Mouse (Mus musculus): ENCODE results near the gene Eif2s2. TPM values are rescaled to one million over a fixed set of nuclear protein-coding genes. Genes with fewer than 3 reads are reported as not detected.
"Not testable (repeated sequence)": the region's sequence is repeated elsewhere in the genome, so short reads cannot be mapped to it uniquely, and the experiment has no call there.

The Eif2s2 gene
- 14.7 and 21.1 TPM in 2 replicates for polyA plus RNA-seq (2012; rRNA removed)

- WGBS: under 1% methylated on average over 75 of the region's 75 CpGs
- DNase-seq (ENCODE audit: low read depth, low spot score): peak; percentile 97
Measured at GRCm38 (mm10) chr2:154892201-154893044, at the start of gene Eif2s2. Gene Eif2s2 (minus strand): TSS chr2:154892935.

GRCm38 (mm10) chr2:154941952-154942351 lies 49.2 kb upstream of the Eif2s2 start:
- WGBS: 74% methylated on average over 10 of the region's 10 CpGs
- no peak for DNase-seq (ENCODE audit: low read depth, low spot score)

- WGBS: 30% methylated on average over 8 of the region's 8 CpGs
- no peak for DNase-seq (ENCODE audit: low read depth, low spot score)
Measured at GRCm38 (mm10) chr2:154937547-154938390, 45.0 kb upstream of the Eif2s2 start.

- DNase-seq (ENCODE audit: low read depth, low spot score): no peak
- 72% methylated on average over 11 of the region's 11 CpGs for WGBS
Measured at GRCm38 (mm10) chr2:154936536-154937155, 43.9 kb upstream of the Eif2s2 start.

- 86% methylated on average over 6 of the region's 6 CpGs for WGBS
- DNase-seq (ENCODE audit: low read depth, low spot score): no peak
Measured at GRCm38 (mm10) chr2:154936106-154936505, 43.4 kb upstream of the Eif2s2 start.

- WGBS: 46% methylated on average over 4 of the region's 4 CpGs
- DNase-seq (ENCODE audit: low read depth, low spot score): no peak
Measured at GRCm38 (mm10) chr2:154933884-154934283, 41.1 kb upstream of the Eif2s2 start.

GRCm38 (mm10) chr2:154928298-154928697 lies 35.6 kb upstream of the Eif2s2 start:
- no peak for DNase-seq (ENCODE audit: low read depth, low spot score)
- WGBS: 93% methylated on average over 2 of the region's 2 CpGs

- WGBS: 27% methylated on average over 6 of the region's 6 CpGs
- no peak for DNase-seq (ENCODE audit: low read depth, low spot score)
Measured at GRCm38 (mm10) chr2:154926843-154927242, 34.1 kb upstream of the Eif2s2 start.

GRCm38 (mm10) chr2:154925411-154926031 lies 32.8 kb upstream of the Eif2s2 start:
- 57% methylated on average over 7 of the region's 7 CpGs for WGBS
- no peak for DNase-seq (ENCODE audit: low read depth, low spot score)

- no CpG with 5 or more reads among the region's 4 CpGs for WGBS
- DNase-seq (ENCODE audit: low read depth, low spot score): not testable (repeated sequence)
Measured at GRCm38 (mm10) chr2:154922134-154922533, 29.4 kb upstream of the Eif2s2 start.

GRCm38 (mm10) chr2:154920896-154921295 lies 28.2 kb upstream of the Eif2s2 start:
- WGBS: 94% methylated on average over 7 of the region's 7 CpGs
- DNase-seq (ENCODE audit: low read depth, low spot score): no peak

- 59% methylated on average over 13 of the region's 13 CpGs for WGBS
- no peak for DNase-seq (ENCODE audit: low read depth, low spot score)
Measured at GRCm38 (mm10) chr2:154917866-154918641, 25.3 kb upstream of the Eif2s2 start.

- DNase-seq (ENCODE audit: low read depth, low spot score): no peak
- 14% methylated on average over 2 of the region's 2 CpGs for WGBS
Measured at GRCm38 (mm10) chr2:154916547-154916946, 23.8 kb upstream of the Eif2s2 start.

- 83% methylated on average over 12 of the region's 12 CpGs for WGBS
- no peak for DNase-seq (ENCODE audit: low read depth, low spot score)
Measured at GRCm38 (mm10) chr2:154915922-154916541, 23.3 kb upstream of the Eif2s2 start.

- no peak for DNase-seq (ENCODE audit: low read depth, low spot score)
- 85% methylated on average over 6 of the region's 6 CpGs for WGBS
Measured at GRCm38 (mm10) chr2:154909789-154910188, 17.1 kb upstream of the Eif2s2 start.

GRCm38 (mm10) chr2:154908223-154908622 lies 15.5 kb upstream of the Eif2s2 start:
- 53% methylated on average over 2 of the region's 2 CpGs for WGBS
- not testable (repeated sequence) for DNase-seq (ENCODE audit: low read depth, low spot score)

GRCm38 (mm10) chr2:154905796-154906195 lies 13.1 kb upstream of the Eif2s2 start:
- WGBS: 64% methylated on average over 2 of the region's 2 CpGs

GRCm38 (mm10) chr2:154902111-154902510 lies 9.4 kb upstream of the Eif2s2 start:
- 48% methylated on average over 3 of the region's 3 CpGs for WGBS
- DNase-seq (ENCODE audit: low read depth, low spot score): no peak

More at GRCm38 (mm10) chr2:154905796-154906195, 13.1 kb upstream of the Eif2s2 start:
- no peak for DNase-seq (ENCODE audit: low read depth, low spot score)

Data from large intestine, adult 2 months (tissue).